Mouse (Mus musculus): ENCODE data around the gene Unk. TPM values are rescaled to one million over a fixed set of nuclear protein-coding genes. Genes with fewer than 3 reads are reported as not detected.

Unk gene
- total and polyA plus RNA-seq, 2 experiments from 2014 or later: 22.5 to 43.8 TPM

- Histone ChIP-seq H3K4me2 (ENCODE audit: low read depth) (no peak overlapping the region), H3K4me1 (ENCODE audit: insufficient read depth) (no peaks in the 10 kb centered on the region), H3K27me3 (ENCODE audit: insufficient read depth, low read length) (no peaks in the 10 kb centered on the region), H3K27ac (ENCODE audit: low read depth, low read length) (no peak overlapping the region), H3K9me3 (ENCODE audit: low read length) (no peaks in the 10 kb centered on the region), H3K36me3 (ENCODE audit: insufficient read depth) (peaks cover 17% of the 10 kb centered on the region), H3K4me3 (ENCODE audit: low read depth, low read length) (no peak overlapping the region), H3K9ac (no peak overlapping the region)
- DNase-seq (no peak), ATAC-seq (no peak)
- TF ChIP-seq CTCF (IDR thresholded peaks at IDR 0.05; ENCODE audit: low read depth): no peak
- 70% methylated on average over 23 of the region's 23 CpGs for WGBS
Measured at GRCm38 (mm10) chr11:116064187-116064867, 34.2 kb downstream of the Unk start.

- Histone ChIP-seq H3K36me3 (ENCODE audit: insufficient read depth) (peaks cover 8% of the 10 kb centered on the region; the same call in 1 of the 2 replicates), H3K4me3 (ENCODE audit: low read depth, low read length) (no peak overlapping the region), H3K4me1 (ENCODE audit: insufficient read depth) (no peaks in the 10 kb centered on the region), H3K9me3 (ENCODE audit: low read length) (no peaks in the 10 kb centered on the region), H3K27ac (ENCODE audit: low read depth, low read length) (no peak overlapping the region), H3K9ac (no peak overlapping the region), H3K27me3 (ENCODE audit: insufficient read depth, low read length) (no peaks in the 10 kb centered on the region), H3K4me2 (ENCODE audit: low read depth) (no peak overlapping the region)
- 88% methylated on average over 12 of the region's 12 CpGs for WGBS
- TF ChIP-seq CTCF (IDR thresholded peaks at IDR 0.05; ENCODE audit: low read depth): no peak
- ATAC-seq (no peak), DNase-seq (no peak)
Measured at GRCm38 (mm10) chr11:116065345-116065744, 35.2 kb downstream of the Unk start.

GRCm38 (mm10) chr11:116071510-116071909 lies 41.4 kb downstream of the Unk start:
- DNase-seq (no peak), ATAC-seq (no peak)
- H3K4me2 ChIP-seq (ENCODE audit: low read depth): no peak overlapping the region
- H3K27ac ChIP-seq (ENCODE audit: low read depth, low read length): no peak overlapping the region
- TF ChIP-seq CTCF (IDR thresholded peaks at IDR 0.05; ENCODE audit: low read depth): peak; percentile 32; the same call in 1 of the 2 replicates
- no peaks in the 10 kb centered on the region for H3K9me3 ChIP-seq (ENCODE audit: low read length)
- no peaks in the 10 kb centered on the region for H3K36me3 ChIP-seq (ENCODE audit: insufficient read depth)
- 72% methylated on average over 5 of the region's 5 CpGs for WGBS
- H3K4me3 ChIP-seq (ENCODE audit: low read depth, low read length): no peak overlapping the region
- H3K9ac ChIP-seq: no peak overlapping the region
- H3K27me3 ChIP-seq (ENCODE audit: insufficient read depth, low read length): no peaks in the 10 kb centered on the region
- no peaks in the 10 kb centered on the region for H3K4me1 ChIP-seq (ENCODE audit: insufficient read depth)

GRCm38 (mm10) chr11:116072608-116073007 lies 42.5 kb downstream of the Unk start:
- H3K4me1 ChIP-seq (ENCODE audit: insufficient read depth): no peaks in the 10 kb centered on the region
- TF ChIP-seq CTCF (IDR thresholded peaks at IDR 0.05; ENCODE audit: low read depth): no peak
- H3K4me2 ChIP-seq (ENCODE audit: low read depth): no peak overlapping the region
- no peak for DNase-seq
- WGBS: 81% methylated on average over 3 of the region's 3 CpGs
- no peaks in the 10 kb centered on the region for H3K36me3 ChIP-seq (ENCODE audit: insufficient read depth)
- no peaks in the 10 kb centered on the region for H3K9me3 ChIP-seq (ENCODE audit: low read length)
- no peaks in the 10 kb centered on the region for H3K27me3 ChIP-seq (ENCODE audit: insufficient read depth, low read length)
- no peak overlapping the region for H3K9ac ChIP-seq
- no peak overlapping the region for H3K4me3 ChIP-seq (ENCODE audit: low read depth, low read length)
- no peak for ATAC-seq
- no peak overlapping the region for H3K27ac ChIP-seq (ENCODE audit: low read depth, low read length)

- no peak for ATAC-seq
- H3K4me2 ChIP-seq (ENCODE audit: low read depth): no peak overlapping the region
- no peak overlapping the region for H3K9ac ChIP-seq
- peaks cover 9% of the 10 kb centered on the region for H3K36me3 ChIP-seq (ENCODE audit: insufficient read depth)
- DNase-seq: no peak
- no peak for TF ChIP-seq CTCF (IDR thresholded peaks at IDR 0.05; ENCODE audit: low read depth)
- H3K9me3 ChIP-seq (ENCODE audit: low read length): no peaks in the 10 kb centered on the region
- H3K4me3 ChIP-seq (ENCODE audit: low read depth, low read length): no peak overlapping the region
- H3K4me1 ChIP-seq (ENCODE audit: insufficient read depth): 0 out of 2 replicates have a peak, but pooled peaks cover 3% of the 10 kb centered on the region
- H3K27ac ChIP-seq (ENCODE audit: low read depth, low read length): no peak overlapping the region
- 65% methylated on average over 7 of the region's 7 CpGs for WGBS
- H3K27me3 ChIP-seq (ENCODE audit: insufficient read depth, low read length): no peaks in the 10 kb centered on the region
Measured at GRCm38 (mm10) chr11:116074436-116074991, 44.4 kb downstream of the Unk start.

GRCm38 (mm10) chr11:116075539-116076265 lies 45.6 kb downstream of the Unk start:
- Histone ChIP-seq H3K9ac (no peak overlapping the region), H3K4me2 (ENCODE audit: low read depth) (no peak overlapping the region), H3K9me3 (ENCODE audit: low read length) (no peaks in the 10 kb centered on the region), H3K27me3 (ENCODE audit: insufficient read depth, low read length) (no peaks in the 10 kb centered on the region), H3K36me3 (ENCODE audit: insufficient read depth) (peaks cover 21% of the 10 kb centered on the region), H3K4me1 (ENCODE audit: insufficient read depth) (0 out of 2 replicates have a peak, but pooled peaks cover 3% of the 10 kb centered on the region), H3K27ac (ENCODE audit: low read depth, low read length) (no peak overlapping the region), H3K4me3 (ENCODE audit: low read depth, low read length) (no peak overlapping the region)
- 62% methylated on average over 20 of the region's 20 CpGs for WGBS
- DNase-seq (no peak), ATAC-seq (no peak)
- TF ChIP-seq CTCF (IDR thresholded peaks at IDR 0.05; ENCODE audit: low read depth): 0 out of 2 replicates have a peak, but pooled peaks have one; percentile 11

- 0 out of 2 replicates have a peak, but pooled peaks cover 3% of the 10 kb centered on the region for H3K4me1 ChIP-seq (ENCODE audit: insufficient read depth)
- ATAC-seq (no peak), DNase-seq (no peak)
- no peaks in the 10 kb centered on the region for H3K9me3 ChIP-seq (ENCODE audit: low read length)
- H3K36me3 ChIP-seq (ENCODE audit: insufficient read depth): peaks cover 26% of the 10 kb centered on the region
- H3K27ac ChIP-seq (ENCODE audit: low read depth, low read length): no peak overlapping the region
- H3K27me3 ChIP-seq (ENCODE audit: insufficient read depth, low read length): no peaks in the 10 kb centered on the region
- no peak overlapping the region for H3K9ac ChIP-seq
- H3K4me2 ChIP-seq (ENCODE audit: low read depth): no peak overlapping the region
- H3K4me3 ChIP-seq (ENCODE audit: low read depth, low read length): no peak overlapping the region
- WGBS: 68% methylated on average over 7 of the region's 7 CpGs
- TF ChIP-seq CTCF (IDR thresholded peaks at IDR 0.05; ENCODE audit: low read depth): no peak
Measured at GRCm38 (mm10) chr11:116076266-116076540, 46.1 kb downstream of the Unk start.
